Mouse (Mus musculus) megakaryocyte, embryonic 14.5 days (primary cell): Measurements from ENCODE around the gene Zbtb16.

Experiments
- FLI1 ChIP-seq: IDR thresholded peaks from 2 replicates; pipeline ENCODE4 v1.6.1; 2012; ENCODE audit warnings: low read length, inconsistent platforms, mixed read lengths
- GATA1 ChIP-seq: IDR thresholded peaks from 3 replicates; pipeline ENCODE4 v1.6.1; 2012; ENCODE audit warnings: mixed read lengths, low read length, inconsistent platforms, borderline replicate concordance

- TF ChIP-seq GATA1 (no peak), FLI1 (no peak)
Observed at GRCm38 (mm10) chr9:48823851-48824250, 12.2 kb downstream of the Zbtb16 start.
